Mouse (Mus musculus) left cerebral cortex, postnatal 14 days (tissue): ENCODE measurements around the gene Pgpep1. TPM values are rescaled to one million over a fixed set of nuclear protein-coding genes. Genes with fewer than 3 reads are reported as not detected.

ENCODE experiments used
- DNase-seq, 2 experiments: peaks; one replicate each; pipeline ENCODE4 v3.0.0; 2021 to 2022; ENCODE audit warnings: low spot score in 2 of 2, mixed read lengths in 1 of 2
- intact Hi-C: fragments of 180-260 bp; cut with DNase I; formaldehyde crosslinking; loops from one replicate; pipeline ENCODE4 v1.15.1; 2025
- total RNA-seq, 2 experiments: library from RNA; stranded (reverse); gene quantifications; 2 replicates each; pipeline ENCODE4 v1.2.3; 2021

Gene Pgpep1
- total RNA-seq, 2 experiments from 2014 or later = 14.8 to 19.0 TPM

DNA sequence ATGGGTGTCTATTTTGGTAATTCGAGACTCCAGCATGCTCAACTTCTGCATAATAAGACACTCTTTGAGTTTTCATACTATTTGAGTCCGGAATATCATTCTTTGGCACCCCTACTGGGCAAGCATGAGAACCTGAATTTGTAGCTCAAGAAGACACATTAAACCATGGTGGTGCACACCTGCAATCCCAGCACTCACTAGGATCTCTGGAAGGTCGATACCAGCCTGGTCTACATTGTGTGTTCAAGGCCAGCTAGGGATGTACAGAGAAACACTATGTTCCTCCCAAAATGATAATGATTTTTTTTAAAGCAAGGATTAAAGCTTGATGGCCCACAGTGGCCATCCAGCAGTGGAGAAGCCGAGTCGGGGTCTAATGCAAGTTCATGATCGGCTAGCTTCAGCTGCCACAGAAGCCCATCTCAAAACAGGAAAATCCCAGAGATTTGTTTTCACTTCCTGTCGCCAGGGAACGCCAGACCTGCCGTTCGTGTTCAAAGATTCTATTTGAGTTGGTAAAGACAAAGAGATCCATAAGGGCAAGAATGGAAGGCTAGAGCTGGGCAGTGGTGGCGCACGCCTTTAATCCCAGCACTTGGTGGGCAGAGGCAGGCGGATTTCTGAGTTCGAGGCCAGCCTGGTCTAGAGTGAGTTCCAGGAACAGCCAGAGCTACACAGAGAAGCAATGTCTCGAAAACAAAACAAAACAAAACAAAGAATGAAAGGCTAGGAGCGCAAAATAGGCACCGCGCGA lies 12.3 kb upstream of the Pgpep1 start:
- intact Hi-C loops = loop anchor here (1.0 to 5.0 kb wide), 2 partner anchors 28 to 45 kb away; no protein-coding TSS in a partner anchor
- no peak for DNase-seq

DNA sequence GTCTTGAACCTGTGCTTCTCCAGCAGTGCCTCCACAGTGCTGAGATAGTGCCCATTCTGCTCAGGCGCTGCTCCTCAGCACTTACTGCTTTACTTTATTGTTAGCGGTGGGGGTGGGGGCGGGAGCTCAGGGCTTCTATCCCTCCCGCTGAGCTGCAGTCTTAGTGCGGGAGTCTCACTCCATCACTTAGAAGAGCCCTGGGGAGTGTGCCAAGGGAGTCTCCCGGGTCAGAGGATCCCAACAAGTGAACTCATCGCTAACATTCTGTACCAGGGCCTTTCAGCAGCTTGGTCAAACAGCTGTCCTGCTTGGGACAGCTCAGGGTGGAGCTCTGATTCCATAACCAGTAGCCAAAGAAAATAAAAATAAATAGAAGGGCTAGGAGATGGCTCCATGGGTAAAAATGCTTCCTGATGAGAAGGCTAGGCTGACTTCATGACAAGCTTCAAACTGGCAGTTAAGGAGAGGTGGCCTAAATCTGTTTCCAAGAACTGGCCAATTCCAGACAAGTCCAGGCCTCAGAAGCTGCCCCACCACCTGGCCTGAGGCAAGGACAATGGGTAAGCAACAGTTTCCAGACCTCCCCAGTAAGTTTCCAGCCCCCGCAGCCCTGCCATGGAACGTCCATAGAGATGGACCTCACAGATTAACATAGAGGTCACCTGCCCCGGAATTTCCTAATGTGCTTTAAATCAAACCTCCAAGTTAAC lies 11.6 kb upstream of the Pgpep1 start:
- no peak for DNase-seq
- intact Hi-C loops = loop anchor here (5.0 kb wide), 1 partner anchor 44 kb away; no protein-coding TSS in a partner anchor

- DNase-seq = peak; percentile 46 to 78
- intact Hi-C loops = no loop called here
Measured at GRCm38 (mm10) chr8:70667071-70667470, 6.9 kb upstream of the Pgpep1 start.

DNA sequence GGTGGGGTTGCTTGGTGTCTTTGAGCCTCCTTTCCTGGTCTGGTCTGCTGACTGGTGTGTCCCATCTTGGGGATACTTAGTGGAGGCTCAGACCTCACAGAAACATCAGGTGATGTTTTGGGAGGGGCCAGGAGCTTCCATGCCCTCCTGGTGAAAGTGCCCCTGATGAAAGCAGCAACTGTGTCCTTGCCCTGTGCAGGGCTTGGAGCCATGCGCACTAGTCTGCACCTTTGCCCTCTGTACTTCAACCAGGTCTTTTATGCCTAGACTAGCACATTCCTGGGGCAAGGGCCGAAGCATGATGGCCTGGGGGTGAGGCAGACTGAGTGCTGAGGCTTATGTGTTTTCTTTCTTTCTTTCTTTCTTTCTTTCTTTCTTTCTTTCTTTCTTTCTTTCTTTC lies 5.4 kb upstream of the Pgpep1 start:
- DNase-seq = no peak
- intact Hi-C loops = no loop called here

DNA sequence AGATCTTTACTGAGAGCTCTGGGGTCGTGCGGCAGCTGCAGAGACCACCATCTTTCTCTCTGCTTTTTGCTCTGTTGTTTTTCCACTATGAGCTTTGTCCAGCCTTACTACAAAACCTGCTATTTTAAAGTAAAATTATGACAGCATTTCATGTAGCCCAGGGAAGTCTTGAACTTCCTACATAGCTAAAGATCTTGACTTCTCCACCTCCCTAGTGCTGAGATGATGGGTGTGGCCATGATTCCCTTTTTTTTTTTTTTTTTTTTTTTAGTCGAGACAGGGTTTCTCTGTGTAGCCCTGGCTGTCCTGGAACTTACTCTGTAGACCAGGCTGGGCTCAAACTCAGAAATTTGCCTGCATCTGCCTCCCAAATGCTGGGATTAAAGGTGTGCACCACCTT lies 4.4 kb upstream of the Pgpep1 start:
- intact Hi-C loops = no loop called here
- no peak for DNase-seq

DNA sequence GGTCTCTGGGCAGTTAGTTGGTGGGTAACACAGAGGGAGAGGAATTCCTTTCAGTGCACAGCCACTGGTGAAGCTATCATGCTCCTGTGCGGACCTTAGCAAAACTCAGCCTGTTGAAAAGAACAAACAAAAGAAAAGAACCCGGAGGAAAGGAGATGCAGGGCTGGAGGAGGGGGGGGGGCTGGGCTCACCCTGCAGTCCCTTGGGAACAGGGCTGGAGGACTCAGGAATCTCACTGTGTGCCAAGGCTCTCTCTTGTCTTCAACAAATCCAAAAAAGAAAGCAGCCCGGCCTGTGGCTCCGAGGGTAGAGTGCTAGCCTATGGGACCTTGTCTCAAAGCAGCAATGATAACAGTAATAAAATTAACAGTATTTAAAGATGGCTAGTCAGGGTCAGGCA lies 3.5 kb upstream of the Pgpep1 start:
- no peak for DNase-seq
- intact Hi-C loops = no loop called here

GRCm38 (mm10) chr8:70659604-70660272 lies 450 bp downstream of the Pgpep1 start:
- intact Hi-C loops = loop anchor here (5.0 kb wide), 1 partner anchor 47 kb away; no protein-coding TSS in a partner anchor

GRCm38 (mm10) chr8:70658897-70659603 lies 1.1 kb downstream of the Pgpep1 start:
- intact Hi-C loops = loop anchor here (5.0 kb wide), 1 partner anchor 47 kb away; no protein-coding TSS in a partner anchor
- DNase-seq = no peak

More at GRCm38 (mm10) chr8:70659604-70660272, 450 bp downstream of the Pgpep1 start:
- DNase-seq = peak; percentile 46 to 82

GRCm38 (mm10) chr8:70657739-70658138 lies 2.4 kb downstream of the Pgpep1 start:
- no peak for DNase-seq
- intact Hi-C loops = loop anchor here (5.0 kb wide), 1 partner anchor 45 kb away; no protein-coding TSS in a partner anchor

GRCm38 (mm10) chr8:70657214-70657613 lies 3.0 kb downstream of the Pgpep1 start:
- intact Hi-C loops = loop anchor here (5.0 kb wide), 1 partner anchor 45 kb away; no protein-coding TSS in a partner anchor
- no peak for DNase-seq

DNA sequence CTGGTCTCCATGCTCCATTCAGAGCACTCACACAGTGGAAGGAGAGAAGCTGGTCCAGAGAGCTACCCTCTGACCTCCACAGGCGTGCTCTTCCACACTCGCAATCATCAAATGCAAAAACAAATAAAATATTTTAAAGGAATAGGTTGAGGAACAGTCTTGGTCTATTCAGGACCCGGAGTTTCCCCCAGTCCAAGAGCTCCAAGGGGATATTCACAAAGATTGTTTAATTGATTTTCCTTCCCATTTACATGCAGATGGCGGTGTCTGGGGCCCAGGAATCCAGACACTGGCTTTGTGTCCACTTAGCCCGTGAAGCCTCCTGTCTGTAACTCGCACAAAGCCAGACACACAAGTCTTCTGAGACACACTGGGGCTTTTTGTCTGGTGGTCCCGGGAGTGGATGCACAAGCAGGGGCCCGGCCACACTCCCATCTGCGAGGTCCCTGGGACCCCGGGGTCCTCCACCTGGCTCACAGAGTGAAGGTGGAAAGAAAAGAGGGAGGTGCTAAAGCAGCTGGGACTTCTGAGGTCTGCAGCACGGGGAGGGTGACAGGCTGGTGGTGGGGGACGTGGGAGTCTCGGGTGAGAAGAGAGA lies 3.9 kb downstream of the Pgpep1 start:
- no peak for DNase-seq
- intact Hi-C loops = loop anchor here (5.0 kb wide), 1 partner anchor 44 kb away; no protein-coding TSS in a partner anchor

DNA sequence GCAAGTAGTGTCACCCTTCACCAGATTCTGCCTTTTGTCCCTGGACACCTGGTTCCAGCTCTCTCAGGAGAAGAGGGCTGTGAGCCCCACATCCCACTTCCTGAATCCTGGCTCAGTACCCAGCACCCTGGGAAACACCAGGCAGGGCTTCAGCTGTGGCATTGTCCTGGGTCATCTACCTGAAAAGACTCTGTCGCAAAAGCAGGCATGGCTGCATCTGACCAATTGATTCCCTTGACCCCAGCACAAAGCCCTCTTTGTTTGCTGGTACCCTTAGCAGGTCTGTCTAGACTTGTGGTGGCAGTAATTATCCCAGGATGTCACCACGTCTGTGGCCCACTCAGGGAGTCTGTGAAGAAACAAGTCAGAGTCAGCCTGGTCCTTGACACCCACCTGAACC lies 4.7 kb downstream of the Pgpep1 start:
- no peak for DNase-seq
- intact Hi-C loops = loop anchor here (5.0 kb wide), 1 partner anchor 43 kb away; no protein-coding TSS in a partner anchor

- intact Hi-C loops = no loop called here
- DNase-seq = no peak
Measured at GRCm38 (mm10) chr8:70654121-70654520, 6.1 kb downstream of the Pgpep1 start.

- DNase-seq = no peak
- intact Hi-C loops = no loop called here
Measured at GRCm38 (mm10) chr8:70653226-70653625, 7.0 kb downstream of the Pgpep1 start.

DNA sequence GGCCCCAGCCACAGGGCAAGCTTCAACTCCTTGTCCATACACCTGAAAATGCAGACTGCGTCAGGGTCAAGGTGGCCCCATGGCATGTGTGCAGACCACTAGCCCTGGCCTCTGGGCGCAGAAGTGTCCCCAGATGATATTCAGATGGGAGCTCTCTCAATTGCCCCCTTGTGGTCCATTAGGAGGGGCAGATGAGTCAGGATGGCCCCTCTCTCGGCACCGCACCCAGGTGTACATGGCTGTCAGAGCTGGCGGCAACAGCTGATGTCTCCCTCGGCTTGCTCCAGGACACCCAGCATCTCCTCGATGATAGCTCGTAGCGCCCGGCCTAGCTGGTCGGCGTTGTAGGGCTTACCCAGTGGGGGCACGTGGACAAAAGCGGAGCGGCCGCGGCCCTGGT lies 9.8 kb downstream of the Pgpep1 start:
- no peak for DNase-seq
- intact Hi-C loops = no loop called here

DNA sequence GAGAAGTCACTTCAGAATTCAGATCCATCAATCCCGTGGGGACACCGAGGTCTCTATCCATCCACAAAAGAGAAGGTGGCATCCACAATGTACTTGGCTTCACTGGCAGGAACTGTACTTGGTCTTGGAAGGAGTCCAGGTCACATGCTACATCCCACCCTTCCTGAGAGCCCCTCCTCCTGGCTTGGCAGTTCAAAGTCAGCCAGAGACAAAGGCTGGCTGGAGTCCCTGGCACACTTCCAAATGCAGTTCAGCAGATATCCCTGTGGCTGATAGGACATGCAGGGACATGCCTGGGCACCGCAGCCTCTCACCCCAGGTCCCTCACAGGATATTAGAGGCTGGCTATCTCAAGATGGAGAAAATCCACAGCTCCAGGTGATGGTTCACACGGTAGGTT lies 10.9 kb downstream of the Pgpep1 start:
- intact Hi-C loops = no loop called here
- DNase-seq = peak in 1 of 2 experiments; percentile 63

GRCm38 (mm10) chr8:70648921-70649320 lies 11.3 kb downstream of the Pgpep1 start:
- no peak for DNase-seq
- intact Hi-C loops = no loop called here

DNA sequence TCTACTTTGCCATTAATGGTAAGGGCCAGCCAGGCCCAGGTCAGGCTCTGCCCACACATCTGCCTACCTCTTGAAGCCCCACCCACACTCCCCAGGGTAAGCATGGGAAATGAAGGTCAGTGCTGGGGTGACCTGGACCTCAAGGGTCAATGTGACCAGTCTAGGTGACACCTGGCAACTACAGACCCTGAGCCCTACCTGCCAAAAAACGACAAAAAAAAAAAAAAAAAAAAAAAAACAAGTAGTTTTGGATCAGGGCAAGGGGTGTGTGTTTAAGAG lies 12.1 kb downstream of the Pgpep1 start:
- DNase-seq = no peak
- intact Hi-C loops = no loop called here
